Mouse (Mus musculus): ENCODE results near the gene Mob3a.

Gene Mob3a

GRCm38 (mm10) chr10:80705479-80705878 lies 3.7 kb upstream of the Mob3a start:
- Histone ChIP-seq H3K36me3 (ENCODE audit: control insufficient read depth, insufficient read depth, low read length, poor library complexity, severe bottlenecking) (peaks cover 11% of the 10 kb centered on the region), H3K27me3 (ENCODE audit: control insufficient read depth, insufficient read depth, low read length, poor library complexity, severe bottlenecking) (no peaks in the 10 kb centered on the region)
- DNase-seq (ENCODE audit: low read depth, low spot score) = no peak

- Histone ChIP-seq H3K36me3 (ENCODE audit: control insufficient read depth, insufficient read depth, low read length, poor library complexity, severe bottlenecking) (peaks cover 10% of the 10 kb centered on the region), H3K27me3 (ENCODE audit: control insufficient read depth, insufficient read depth, low read length, poor library complexity, severe bottlenecking) (no peaks in the 10 kb centered on the region)
- DNase-seq (ENCODE audit: low read depth, low spot score) = no peak
Observed at GRCm38 (mm10) chr10:80705033-80705432, 3.3 kb upstream of the Mob3a start.

- Histone ChIP-seq H3K36me3 (ENCODE audit: control insufficient read depth, insufficient read depth, low read length, poor library complexity, severe bottlenecking) (peaks cover 8% of the 10 kb centered on the region), H3K27me3 (ENCODE audit: control insufficient read depth, insufficient read depth, low read length, poor library complexity, severe bottlenecking) (no peaks in the 10 kb centered on the region)
- DNase-seq (ENCODE audit: low read depth, low spot score) = no peak
Observed at GRCm38 (mm10) chr10:80704418-80704817, 2.6 kb upstream of the Mob3a start.

- Histone ChIP-seq H3K36me3 (ENCODE audit: control insufficient read depth, insufficient read depth, low read length, poor library complexity, severe bottlenecking) (peaks cover 7% of the 10 kb centered on the region), H3K27me3 (ENCODE audit: control insufficient read depth, insufficient read depth, low read length, poor library complexity, severe bottlenecking) (no peaks in the 10 kb centered on the region)
- DNase-seq (ENCODE audit: low read depth, low spot score) = no peak
Observed at GRCm38 (mm10) chr10:80703643-80704042, 1.9 kb upstream of the Mob3a start.

- DNase-seq (ENCODE audit: low read depth, low spot score) = peak; percentile 93
- Histone ChIP-seq H3K27me3 (ENCODE audit: control insufficient read depth, insufficient read depth, low read length, poor library complexity, severe bottlenecking) (no peaks in the 10 kb centered on the region), H3K36me3 (ENCODE audit: control insufficient read depth, insufficient read depth, low read length, poor library complexity, severe bottlenecking) (peaks cover 5% of the 10 kb centered on the region)
Observed at GRCm38 (mm10) chr10:80702536-80703390, 986 bp upstream of the Mob3a start.

GRCm38 (mm10) chr10:80700732-80701131 lies 1.0 kb downstream of the Mob3a start:
- Histone ChIP-seq H3K36me3 (ENCODE audit: control insufficient read depth, insufficient read depth, low read length, poor library complexity, severe bottlenecking) (peaks cover 3% of the 10 kb centered on the region), H3K27me3 (ENCODE audit: control insufficient read depth, insufficient read depth, low read length, poor library complexity, severe bottlenecking) (no peaks in the 10 kb centered on the region)
- peak; percentile 83 for DNase-seq (ENCODE audit: low read depth, low spot score)

- Histone ChIP-seq H3K36me3 (ENCODE audit: control insufficient read depth, insufficient read depth, low read length, poor library complexity, severe bottlenecking) (peaks cover 3% of the 10 kb centered on the region), H3K27me3 (ENCODE audit: control insufficient read depth, insufficient read depth, low read length, poor library complexity, severe bottlenecking) (no peaks in the 10 kb centered on the region)
- peak; percentile 29 for DNase-seq (ENCODE audit: low read depth, low spot score)
Observed at GRCm38 (mm10) chr10:80700038-80700504, 1.7 kb downstream of the Mob3a start.

- Histone ChIP-seq H3K27me3 (ENCODE audit: control insufficient read depth, insufficient read depth, low read length, poor library complexity, severe bottlenecking) (no peaks in the 10 kb centered on the region), H3K36me3 (ENCODE audit: control insufficient read depth, insufficient read depth, low read length, poor library complexity, severe bottlenecking) (peaks cover 4% of the 10 kb centered on the region)
- DNase-seq (ENCODE audit: low read depth, low spot score) = peak; percentile 31
Observed at GRCm38 (mm10) chr10:80698605-80699004, 3.2 kb downstream of the Mob3a start.

- DNase-seq (ENCODE audit: low read depth, low spot score) = no peak
- H3K27me3 ChIP-seq (ENCODE audit: control insufficient read depth, insufficient read depth, low read length, poor library complexity, severe bottlenecking) = no peaks in the 10 kb centered on the region
- peaks cover 4% of the 10 kb centered on the region for H3K36me3 ChIP-seq (ENCODE audit: control insufficient read depth, insufficient read depth, low read length, poor library complexity, severe bottlenecking)
Observed at GRCm38 (mm10) chr10:80697812-80698211, 4.0 kb downstream of the Mob3a start.

- Histone ChIP-seq H3K36me3 (ENCODE audit: control insufficient read depth, insufficient read depth, low read length, poor library complexity, severe bottlenecking) (peaks cover 4% of the 10 kb centered on the region), H3K27me3 (ENCODE audit: control insufficient read depth, insufficient read depth, low read length, poor library complexity, severe bottlenecking) (no peaks in the 10 kb centered on the region)
- no peak for DNase-seq (ENCODE audit: low read depth, low spot score)
Observed at GRCm38 (mm10) chr10:80697393-80697787, 4.4 kb downstream of the Mob3a start.

GRCm38 (mm10) chr10:80696502-80697392 lies 5.0 kb downstream of the Mob3a start:
- peak; percentile 28 for DNase-seq (ENCODE audit: low read depth, low spot score)
- no peaks in the 10 kb centered on the region for H3K27me3 ChIP-seq (ENCODE audit: control insufficient read depth, insufficient read depth, low read length, poor library complexity, severe bottlenecking)

GRCm38 (mm10) chr10:80695801-80696501 lies 5.8 kb downstream of the Mob3a start:
- H3K27me3 ChIP-seq (ENCODE audit: control insufficient read depth, insufficient read depth, low read length, poor library complexity, severe bottlenecking) = no peaks in the 10 kb centered on the region
- H3K36me3 ChIP-seq (ENCODE audit: control insufficient read depth, insufficient read depth, low read length, poor library complexity, severe bottlenecking) = peaks cover 4% of the 10 kb centered on the region
- DNase-seq (ENCODE audit: low read depth, low spot score) = peak; percentile 84

More at GRCm38 (mm10) chr10:80696502-80697392, 5.0 kb downstream of the Mob3a start:
- H3K36me3 ChIP-seq (ENCODE audit: control insufficient read depth, insufficient read depth, low read length, poor library complexity, severe bottlenecking) = peaks cover 4% of the 10 kb centered on the region

- Histone ChIP-seq H3K36me3 (ENCODE audit: control insufficient read depth, insufficient read depth, low read length, poor library complexity, severe bottlenecking) (peaks cover 7% of the 10 kb centered on the region), H3K27me3 (ENCODE audit: control insufficient read depth, insufficient read depth, low read length, poor library complexity, severe bottlenecking) (no peaks in the 10 kb centered on the region)
- DNase-seq (ENCODE audit: low read depth, low spot score) = peak; percentile 95
Observed at GRCm38 (mm10) chr10:80695186-80695585, 6.6 kb downstream of the Mob3a start.

GRCm38 (mm10) chr10:80694159-80694938 lies 7.4 kb downstream of the Mob3a start:
- Histone ChIP-seq H3K27me3 (ENCODE audit: control insufficient read depth, insufficient read depth, low read length, poor library complexity, severe bottlenecking) (no peaks in the 10 kb centered on the region), H3K36me3 (ENCODE audit: control insufficient read depth, insufficient read depth, low read length, poor library complexity, severe bottlenecking) (peaks cover 11% of the 10 kb centered on the region)
- peak; percentile 58 for DNase-seq (ENCODE audit: low read depth, low spot score)

Measured in splenic B cell, adult 2 months (primary cell).